Mouse (Mus musculus) left cerebral cortex, adult 8-10 months (tissue): Measurements from ENCODE around the gene Rufy3. TPM values are rescaled to one million over a fixed set of nuclear protein-coding genes. Genes with fewer than 3 reads are reported as not detected.

ENCODE experiments used
- DNase-seq, 2 experiments: peaks; one replicate each; pipeline ENCODE4 v3.0.0; 2022; ENCODE audit warnings: low spot score in 2 of 2
- total RNA-seq, 4 experiments: library from RNA; stranded (reverse); gene quantifications; 2 replicates each; pipeline ENCODE4 v1.2.4; 2022

Rufy3 gene
- total RNA-seq, 4 experiments from 2014 or later: 180 to 191 (median 184) TPM

GRCm38 (mm10) chr5:88575506-88576338 is 10.9 kb downstream of the Rufy3 start:
- DNase-seq: no peak

- DNase-seq: no peak
Measured at GRCm38 (mm10) chr5:88580681-88581080, 15.8 kb downstream of the Rufy3 start.

GRCm38 (mm10) chr5:88581343-88581742 is 16.5 kb downstream of the Rufy3 start:
- no peak for DNase-seq

DNA sequence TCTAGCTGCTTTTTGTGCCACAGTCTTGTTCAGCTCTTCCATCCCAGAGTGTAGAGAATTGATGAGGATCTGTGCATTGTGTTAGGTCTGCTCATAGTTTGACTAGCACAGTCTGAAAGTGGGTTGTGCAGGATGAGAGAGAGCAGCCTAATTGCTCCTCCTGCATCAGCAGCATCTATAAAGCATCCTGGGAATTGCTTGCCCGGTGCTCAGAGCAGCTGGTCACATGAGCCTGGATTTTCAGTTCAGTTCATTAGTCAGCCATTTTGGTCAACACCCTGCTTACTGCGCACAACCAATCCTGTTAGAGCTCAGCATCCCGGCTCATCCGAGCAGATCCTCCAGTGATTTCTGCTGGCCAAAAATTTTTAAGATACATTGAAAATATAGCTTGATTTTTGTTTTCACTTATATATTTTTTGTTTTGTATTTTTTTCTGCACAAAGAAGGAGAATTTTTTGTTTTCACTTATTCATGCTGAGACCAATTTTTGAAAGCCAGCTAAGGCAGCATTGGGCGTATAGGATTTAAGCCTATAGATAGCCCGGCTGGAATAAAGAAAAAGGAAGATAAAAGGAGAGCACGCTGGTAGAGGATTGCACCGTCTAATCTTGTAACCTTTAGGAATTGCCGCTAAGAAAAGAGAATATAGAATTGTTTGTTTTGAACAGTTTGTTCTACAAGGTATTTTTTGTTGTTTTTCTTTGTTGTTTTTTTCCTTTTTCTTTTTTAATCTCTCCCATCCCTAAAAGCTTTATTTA is 18.6 kb downstream of the Rufy3 start:
- DNase-seq: peak; percentile 85 to 95

GRCm38 (mm10) chr5:88584061-88584460 is 19.2 kb downstream of the Rufy3 start:
- DNase-seq: peak in 1 of 2 experiments; percentile 50

DNA sequence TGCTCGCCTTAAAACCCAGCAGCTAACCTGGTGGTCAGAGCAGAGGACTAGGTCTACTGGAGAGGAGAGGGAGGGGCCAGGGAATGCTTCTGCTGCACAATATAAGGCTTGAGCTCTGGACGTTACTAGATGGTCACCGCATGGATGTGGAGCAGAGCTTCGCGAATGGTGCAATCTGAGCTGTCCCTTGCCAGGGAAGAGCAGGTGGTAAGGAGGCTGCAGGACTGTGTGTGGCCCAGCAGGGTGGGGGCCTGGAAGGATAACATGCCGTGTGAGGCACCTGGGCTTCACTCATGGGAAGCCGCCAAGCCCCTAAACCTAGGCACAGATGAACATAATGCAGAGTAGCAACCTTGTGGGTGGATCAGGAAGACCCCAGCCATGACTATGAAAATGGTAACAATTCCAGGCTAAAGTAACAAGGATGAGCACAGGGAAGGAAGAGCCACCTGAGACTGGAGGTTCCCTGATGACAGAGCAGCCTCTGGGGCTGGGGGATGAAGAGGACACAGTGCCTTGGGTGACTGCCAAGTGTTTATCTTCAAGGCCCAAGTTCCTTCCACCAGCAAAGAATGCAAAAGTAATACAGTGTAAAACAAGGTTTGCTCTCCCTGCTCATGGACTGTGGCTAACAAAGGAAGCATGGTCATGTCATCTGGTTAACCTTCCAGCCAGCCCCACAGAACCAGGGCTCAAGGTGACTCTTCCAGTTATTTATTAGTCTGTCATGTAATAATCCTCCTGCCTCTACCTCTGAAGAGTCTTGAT is 21.8 kb downstream of the Rufy3 start:
- DNase-seq: no peak

DNA sequence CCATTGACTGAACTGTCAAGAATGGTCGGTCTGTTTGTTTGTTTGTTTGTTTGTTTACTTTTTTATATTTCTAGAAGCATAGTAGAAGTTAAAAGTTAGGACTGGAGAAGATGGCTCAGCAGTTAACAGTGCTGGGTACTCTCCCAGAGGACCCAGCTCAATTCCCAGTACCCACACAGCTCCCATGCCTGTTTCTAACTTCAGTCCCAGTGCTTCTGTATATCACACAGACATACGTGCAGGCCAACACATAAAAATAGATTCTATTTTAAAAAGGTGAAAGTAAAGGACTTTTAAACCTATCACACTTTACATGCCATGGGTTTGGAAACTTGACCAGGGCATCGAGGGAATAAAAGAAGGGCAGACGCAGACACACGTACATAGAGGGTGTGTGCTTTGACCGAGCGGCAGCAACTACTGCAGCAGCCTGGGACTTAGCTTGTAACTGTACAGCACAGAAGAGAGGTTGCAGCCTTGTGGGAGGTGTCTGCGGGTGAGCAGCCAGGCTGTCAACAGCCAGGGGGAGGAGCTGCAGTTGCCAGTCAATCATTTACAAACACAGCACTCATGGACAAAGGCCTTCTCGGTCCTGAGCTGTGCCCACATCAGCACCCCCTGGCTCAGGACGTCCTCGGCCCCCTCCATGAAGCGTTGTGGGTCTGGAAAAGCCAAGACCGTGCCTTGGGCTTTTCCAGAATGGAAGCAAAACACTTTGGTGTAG is 22.5 kb downstream of the Rufy3 start:
- DNase-seq: no peak

GRCm38 (mm10) chr5:88588481-88588880 is 23.6 kb downstream of the Rufy3 start:
- DNase-seq: no peak

GRCm38 (mm10) chr5:88593421-88594172 is 28.8 kb downstream of the Rufy3 start:
- DNase-seq: no peak

- DNase-seq: no peak
Measured at GRCm38 (mm10) chr5:88594173-88594569, 29.3 kb downstream of the Rufy3 start.

DNA sequence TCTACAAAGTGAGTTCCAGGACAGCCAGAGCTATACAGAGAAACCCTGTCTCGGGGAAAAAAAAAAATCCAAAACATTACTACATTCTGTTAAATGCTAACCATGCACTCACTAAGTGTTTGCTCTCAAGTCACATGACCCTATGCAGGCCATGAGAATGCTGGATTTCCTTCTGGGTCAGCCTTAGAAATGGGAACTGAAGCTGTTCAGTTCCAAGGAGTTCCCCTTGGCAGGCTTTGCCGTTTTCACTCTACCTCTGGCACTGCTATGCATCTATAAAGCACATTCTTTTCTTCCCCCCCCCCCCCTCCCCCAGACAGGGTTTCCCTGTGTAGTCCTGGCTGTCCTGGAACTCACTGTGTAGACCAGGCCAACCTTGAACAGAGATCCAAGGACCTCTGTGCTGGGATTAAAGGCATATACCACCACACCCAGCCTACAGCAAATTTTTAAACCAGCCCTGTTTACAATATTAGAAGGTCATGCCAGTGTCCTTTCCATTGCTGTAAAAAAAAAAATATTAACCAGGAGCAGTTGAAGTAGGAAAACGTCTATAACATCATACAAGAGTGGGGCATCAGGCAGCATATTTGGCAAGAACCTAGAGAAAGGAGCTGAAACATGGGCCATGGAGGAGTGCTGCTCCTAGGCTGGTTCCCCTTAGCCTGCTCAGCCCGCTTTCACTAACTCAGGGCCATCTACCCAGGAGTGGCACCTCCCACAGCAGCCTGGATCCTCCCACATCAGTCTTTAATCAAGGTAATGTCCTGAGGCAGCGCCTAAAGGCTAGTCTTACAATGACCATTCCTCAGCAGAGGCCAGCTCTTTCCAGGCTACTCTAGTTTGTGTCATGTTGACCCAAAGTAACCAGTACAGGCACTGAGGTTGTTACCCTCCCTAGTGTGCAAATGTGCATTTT is 31.0 kb downstream of the Rufy3 start:
- no peak for DNase-seq

GRCm38 (mm10) chr5:88598961-88599360 is 34.1 kb downstream of the Rufy3 start:
- no peak for DNase-seq

- no peak for DNase-seq
Measured at GRCm38 (mm10) chr5:88602030-88602429, 37.2 kb downstream of the Rufy3 start.

DNA sequence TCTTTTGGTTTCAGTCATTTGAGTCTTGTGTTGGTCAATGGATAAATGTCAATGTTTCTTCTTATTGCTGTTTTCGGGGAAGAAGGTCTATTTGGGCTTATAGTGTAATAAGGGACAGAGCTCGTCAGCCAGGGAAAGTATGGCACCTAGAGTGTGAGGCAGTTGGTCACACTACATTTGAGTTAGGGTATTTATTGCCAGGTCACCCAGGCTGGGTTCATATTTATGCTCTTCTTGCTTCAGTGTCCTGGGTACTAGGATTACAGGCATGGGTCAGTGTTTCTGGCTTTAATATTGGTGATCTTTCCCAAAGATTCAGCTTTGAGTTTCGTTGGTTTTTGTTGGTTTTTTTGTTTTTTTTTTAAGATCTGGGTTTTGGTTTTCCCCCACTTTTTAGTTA is 37.9 kb downstream of the Rufy3 start:
- no peak for DNase-seq

DNA sequence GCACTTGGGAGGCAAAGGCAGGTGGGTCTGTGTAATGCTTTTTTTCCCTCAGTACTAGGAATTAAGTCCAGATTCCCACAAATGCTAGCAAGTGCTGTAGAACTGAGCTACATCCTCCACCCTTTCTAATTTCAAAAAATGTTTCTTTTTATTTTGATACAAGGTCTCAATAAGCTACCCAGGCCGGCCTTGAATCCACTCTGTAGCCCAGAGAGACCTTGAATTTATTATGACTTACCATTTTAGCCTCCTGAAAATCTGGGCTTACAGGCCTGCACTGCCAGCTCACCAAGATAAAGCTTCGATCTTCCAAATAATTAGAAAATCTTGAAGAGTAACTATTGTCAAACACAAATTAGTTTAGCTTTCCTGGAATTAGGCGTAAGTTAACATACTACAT is 39.2 kb downstream of the Rufy3 start:
- no peak for DNase-seq

DNA sequence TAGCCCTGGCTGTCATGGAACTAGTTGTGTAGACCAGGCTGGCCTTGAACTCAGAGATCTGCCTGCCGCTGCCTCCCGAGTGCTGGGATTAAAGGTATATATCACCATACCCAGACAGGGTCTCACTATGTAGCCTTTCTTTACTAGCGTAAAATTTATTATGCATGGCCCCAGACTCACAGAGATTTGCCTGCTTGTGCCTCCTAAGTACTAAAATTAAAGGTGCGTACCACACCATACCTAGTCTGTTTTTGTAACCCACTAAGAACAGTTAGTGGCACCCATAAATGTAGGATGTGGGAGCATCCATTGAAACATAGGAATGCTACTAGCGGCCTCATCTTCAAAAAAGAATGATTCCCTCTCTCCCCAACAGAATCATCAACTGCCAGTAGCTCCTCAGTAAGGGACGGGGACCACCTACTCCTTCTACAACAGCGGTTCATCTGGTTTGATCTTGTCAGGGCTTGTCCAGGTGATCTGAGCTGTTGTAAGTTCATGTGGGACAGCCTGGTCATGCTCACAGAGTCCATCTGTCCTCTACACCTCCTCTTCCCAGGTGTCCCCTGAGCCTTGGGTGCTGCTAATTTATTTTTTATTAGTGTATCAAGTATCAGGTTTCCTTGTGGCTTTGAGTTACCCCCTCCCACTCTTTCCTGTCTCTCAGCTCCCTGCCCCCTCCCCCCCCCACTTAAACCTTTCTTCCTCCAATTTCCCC is 40.0 kb downstream of the Rufy3 start:
- DNase-seq: no peak

DNA sequence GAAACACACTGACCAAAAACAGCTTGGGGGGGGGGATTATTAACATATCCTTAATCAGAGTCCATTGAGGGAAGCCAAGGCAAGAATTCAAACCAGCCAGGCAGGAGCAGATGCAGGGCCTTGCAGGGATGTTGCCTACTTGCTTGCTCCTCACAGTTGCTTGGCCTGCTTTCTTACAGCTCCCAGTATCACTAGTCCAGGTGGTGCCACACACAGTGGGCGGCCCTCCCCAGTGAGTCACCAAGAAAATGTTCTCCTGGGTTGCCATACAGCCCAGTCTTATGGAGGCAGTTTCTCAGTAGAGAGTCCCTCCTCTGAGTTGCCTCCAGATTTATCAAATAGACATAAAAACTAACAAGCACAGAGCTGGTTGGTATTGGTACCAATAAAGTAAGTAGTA is 49.3 kb downstream of the Rufy3 start:
- DNase-seq: peak in 1 of 2 experiments; percentile 55

- no peak for DNase-seq
Measured at GRCm38 (mm10) chr5:88616988-88617387, 52.1 kb downstream of the Rufy3 start.

GRCm38 (mm10) chr5:88627545-88627944 is 62.7 kb downstream of the Rufy3 start:
- DNase-seq: no peak
